8 mouse cellular contexts compared by ENCODE assay signal in genomic region chr19:4121097-4121805, GRCm38 (mm10). TPM values are rescaled to one million over a fixed set of nuclear protein-coding genes. Genes with fewer than 3 reads are reported as not detected.
DNase-seq lines count a peak whose midpoint lies in the region; ATAC-seq lines count a peak whose summit lies in the region.

No protein-coding gene starts in this region.

- ATAC-seq in forebrain, embryonic 14.5 days = peak; percentile 80
- peak; percentile 88 for ATAC-seq in neural tube, embryonic 15.5 days (ENCODE audit: low FRiP score)

- peak overlapping the region; percentile 50 for H3K4me2 ChIP-seq in forebrain, embryonic 14.5 days (ENCODE audit: low read length)
- H3K4me2 ChIP-seq in neural tube, embryonic 15.5 days = peak overlapping the region; percentile 48

- peak overlapping the region; percentile 58; the same call in 1 of the 2 replicates for H3K9ac ChIP-seq in forebrain, embryonic 14.5 days (ENCODE audit: low read length)
- H3K9ac ChIP-seq in neural tube, embryonic 15.5 days (replicated peaks) = peak overlapping the region; percentile 57

- WGBS in forebrain, embryonic 14.5 days = 3% methylated on average over 38 of the region's 38 CpGs
- WGBS in neural tube, embryonic 15.5 days = 2% methylated on average over 38 of the region's 38 CpGs

- peak; percentile 98 for DNase-seq in ES-CJ7 (ENCODE audit: low read depth, low spot score)
- DNase-seq in cerebellum, adult 11 months = peak; percentile 98
- DNase-seq in forebrain, embryonic 14.5 days (ENCODE audit: low spot score) = peak; percentile 100
- DNase-seq in heart, postnatal 14 days = peak; percentile 94 to 99
- DNase-seq in layer of hippocampus, adult 11-12 months (ENCODE audit: low spot score) = peak; percentile 98
- peak; percentile 98 to 99 for DNase-seq in lung, adult 18-20 months
- peak; percentile 96 for DNase-seq in testis, postnatal 14 days (ENCODE audit: low spot score)

- H3K27me3 ChIP-seq in forebrain, embryonic 14.5 days (replicated peaks; ENCODE audit: control insufficient read depth, insufficient read depth, low read length) = no peaks in the 10 kb centered on the region
- no peaks in the 10 kb centered on the region for H3K27me3 ChIP-seq in neural tube, embryonic 15.5 days (replicated peaks)

- H3K4me3 ChIP-seq in forebrain, embryonic 14.5 days (ENCODE audit: low read depth, low read length) = peak overlapping the region; percentile 39
- H3K4me3 ChIP-seq in neural tube, embryonic 15.5 days (replicated peaks) = peak overlapping the region; percentile 62

- intact Hi-C loops in heart, postnatal 14 days (cut with DNase I) = no loop called here

- H3K9me3 ChIP-seq in forebrain, embryonic 14.5 days (replicated peaks; ENCODE audit: control insufficient read depth, low read length) = no peaks in the 10 kb centered on the region
- no peaks in the 10 kb centered on the region for H3K9me3 ChIP-seq in neural tube, embryonic 15.5 days (replicated peaks)

- peak overlapping the region; percentile 80 for H3K27ac ChIP-seq in forebrain, embryonic 14.5 days (ENCODE audit: low read depth, low read length)
- H3K27ac ChIP-seq in neural tube, embryonic 15.5 days (replicated peaks) = peak overlapping the region; percentile 94

- peaks cover 20% of the 10 kb centered on the region for H3K36me3 ChIP-seq in forebrain, embryonic 14.5 days (ENCODE audit: control insufficient read depth, insufficient read depth, low read length)
- peaks cover 21% of the 10 kb centered on the region for H3K36me3 ChIP-seq in neural tube, embryonic 15.5 days

- peaks cover 4% of the 10 kb centered on the region for H3K4me1 ChIP-seq in forebrain, embryonic 14.5 days (ENCODE audit: control insufficient read depth, insufficient read depth, low read length)
- H3K4me1 ChIP-seq in neural tube, embryonic 15.5 days = peaks cover 25% of the 10 kb centered on the region

RNA-seq across cellular contexts. Expression of gene Aip, which starts 4.4 kb away (rescaled TPM):
- polyA plus RNA-seq in forebrain, embryonic 14.5 days (2014; fragmentation: Nextera tagmentation; extraction: Ambion mirVana) = 85.2 and 94.4 TPM in 2 replicates
- total RNA-seq in heart, postnatal 14 days (2021) = 10 to 100 TPM; 47.0 to 60.6 TPM
- 105 and 111 TPM in 2 replicates for polyA plus RNA-seq in neural tube, embryonic 15.5 days (2015; fragmentation: Nextera tagmentation; extraction: Ambion mirVana)

RNA-seq across cellular contexts. Expression of gene Gpr152, which starts 18.3 kb away (rescaled TPM):
- not detected in 2 replicates for polyA plus RNA-seq in forebrain, embryonic 14.5 days (2014; fragmentation: Nextera tagmentation; extraction: Ambion mirVana)
- total RNA-seq in heart, postnatal 14 days (2021) = not detected
- not detected in 2 replicates for polyA plus RNA-seq in neural tube, embryonic 15.5 days (2015; fragmentation: Nextera tagmentation; extraction: Ambion mirVana)

RNA-seq across cellular contexts. Expression of gene Pitpnm1, which starts 21.5 kb away (rescaled TPM):
- 29.1 and 40.8 TPM in 2 replicates for polyA plus RNA-seq in forebrain, embryonic 14.5 days (2014; fragmentation: Nextera tagmentation; extraction: Ambion mirVana)
- 10 to 100 TPM; 25.0 to 26.4 TPM for total RNA-seq in heart, postnatal 14 days (2021)
- 72.1 and 80.9 TPM in 2 replicates for polyA plus RNA-seq in neural tube, embryonic 15.5 days (2015; fragmentation: Nextera tagmentation; extraction: Ambion mirVana)

RNA-seq across cellular contexts. Expression of gene Cabp4, which starts 22.6 kb away (rescaled TPM):
- polyA plus RNA-seq in forebrain, embryonic 14.5 days (2014; fragmentation: Nextera tagmentation; extraction: Ambion mirVana) = 0.08 and 0.12 TPM in 2 replicates
- total RNA-seq in heart, postnatal 14 days (2021) = not detected
- polyA plus RNA-seq in neural tube, embryonic 15.5 days (2015; fragmentation: Nextera tagmentation; extraction: Ambion mirVana) = 0.20 and 0.28 TPM in 2 replicates

RNA-seq across cellular contexts. Expression of gene Cdk2ap2, which starts 24.3 kb away (rescaled TPM):
- polyA plus RNA-seq in forebrain, embryonic 14.5 days (2014; fragmentation: Nextera tagmentation; extraction: Ambion mirVana) = 88.6 and 91.7 TPM in 2 replicates
- 10 to 100 TPM; 24.2 to 27.5 TPM for total RNA-seq in heart, postnatal 14 days (2021)
- 88.7 and 99.0 TPM in 2 replicates for polyA plus RNA-seq in neural tube, embryonic 15.5 days (2015; fragmentation: Nextera tagmentation; extraction: Ambion mirVana)

Comparison
In these comparisons a context has a peak if more than half of its experiments do, and no peak if none do; other contexts are left out.
1. Peak in every context shown above with its lines: DNase-seq, ATAC-seq, H3K4me3 ChIP-seq and H3K27ac ChIP-seq.